Mouse (Mus musculus): ENCODE data around the gene Cchcr1. TPM values are rescaled to one million over a fixed set of nuclear protein-coding genes. Genes with fewer than 3 reads are reported as not detected.
"Not testable (repeated sequence)": the region's sequence is repeated elsewhere in the genome, so short reads cannot be mapped to it uniquely, and the experiment has no call there.

Gene Cchcr1
- polyA plus RNA-seq, 1 experiment: 19.3 TPM

DNA sequence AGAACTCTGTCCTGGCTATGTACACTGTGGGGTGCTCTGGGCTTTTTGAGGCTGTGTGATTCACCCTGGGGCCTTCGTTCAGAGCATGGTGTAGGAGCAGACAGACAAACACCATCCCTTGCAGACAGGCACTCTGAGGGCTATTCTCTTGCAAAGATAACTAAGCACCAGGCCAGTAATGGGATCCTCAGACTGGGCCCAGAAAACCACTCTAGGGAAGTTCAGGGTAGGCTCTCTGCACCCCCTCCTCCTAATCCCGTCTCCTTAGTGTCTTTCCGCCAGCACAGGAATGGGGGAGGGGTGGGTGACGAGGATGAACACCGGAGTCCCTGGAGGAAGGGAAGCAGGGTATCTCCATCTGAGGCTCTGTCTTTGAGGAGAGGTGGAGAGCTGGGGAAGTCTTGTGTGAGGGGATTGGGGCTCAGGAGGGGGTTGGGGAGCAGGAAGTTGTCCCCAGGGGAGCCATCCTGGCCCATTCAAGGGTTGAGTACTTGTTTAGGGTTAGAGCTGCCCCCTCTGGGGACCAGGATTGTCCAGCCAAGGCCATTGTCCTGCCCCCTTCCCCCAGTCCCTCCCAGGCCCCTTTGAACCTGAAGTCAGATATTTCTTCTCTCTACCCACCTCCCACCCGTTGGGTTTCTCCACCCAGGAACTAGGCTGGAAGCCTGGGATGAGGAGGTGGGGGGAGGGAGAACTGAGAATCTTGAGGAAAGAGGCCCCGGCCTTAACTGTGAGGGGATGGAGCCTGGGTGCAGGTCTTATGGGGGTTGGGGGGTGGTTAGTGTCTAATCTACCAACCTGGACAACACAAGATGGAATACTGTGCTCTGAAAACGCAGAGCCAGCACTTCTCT is 12.0 kb upstream of the Cchcr1 start:
- H3K27me3 ChIP-seq (ENCODE audit: control insufficient read depth, insufficient read depth, low read length): peaks cover 4% of the 10 kb centered on the region; the same call in 1 of the 2 replicates
- no peak for TF ChIP-seq POLR2A (IDR thresholded peaks at IDR 0.05; ENCODE audit: control insufficient read depth, extremely low read depth, insufficient read depth, low read length, poor library complexity)
- no peak for TF ChIP-seq CTCF (IDR thresholded peaks at IDR 0.05; ENCODE audit: borderline replicate concordance, control insufficient read depth, extremely low read depth, insufficient read depth, low read length, poor library complexity)
- 50% methylated on average over 8 of the region's 8 CpGs for WGBS

GRCm38 (mm10) chr17:35505776-35506175 is 11.1 kb upstream of the Cchcr1 start, which contains the start of gene Pou5f1:
Gene Pou5f1, plus strand, starts transcription at chr17:35506018.
- 64% methylated on average over 13 of the region's 13 CpGs for WGBS
- peaks cover 3% of the 10 kb centered on the region; the same call in 1 of the 2 replicates for H3K4me1 ChIP-seq (replicated peaks; ENCODE audit: control insufficient read depth, insufficient read depth, low read length)
- peaks cover 4% of the 10 kb centered on the region; the same call in 1 of the 2 replicates for H3K27me3 ChIP-seq (ENCODE audit: control insufficient read depth, insufficient read depth, low read length)
- no peaks in the 10 kb centered on the region for H3K36me3 ChIP-seq (ENCODE audit: control insufficient read depth, insufficient read depth, low read length)
- H3K27ac ChIP-seq (ENCODE audit: control insufficient read depth, insufficient read depth, low read length): no peak within 1 kb of the TSS
- H3K4me3 ChIP-seq (ENCODE audit: control insufficient read depth, insufficient read depth, low read length): no peak within 1 kb of the TSS
- DNase-seq: no peak
- TF ChIP-seq POLR2A (IDR thresholded peaks at IDR 0.05; ENCODE audit: control insufficient read depth, extremely low read depth, insufficient read depth, low read length, poor library complexity) (no peak), CTCF (IDR thresholded peaks at IDR 0.05; ENCODE audit: borderline replicate concordance, control insufficient read depth, extremely low read depth, insufficient read depth, low read length, poor library complexity) (no peak)

More for the DNA sequence above, 12.0 kb upstream of the Cchcr1 start:
- Histone ChIP-seq H3K36me3 (ENCODE audit: control insufficient read depth, insufficient read depth, low read length) (no peaks in the 10 kb centered on the region), H3K4me3 (ENCODE audit: control insufficient read depth, insufficient read depth, low read length) (no peak overlapping the region), H3K27ac (ENCODE audit: control insufficient read depth, insufficient read depth, low read length) (no peak overlapping the region), H3K4me1 (replicated peaks; ENCODE audit: control insufficient read depth, insufficient read depth, low read length) (peaks cover 3% of the 10 kb centered on the region; the same call in 1 of the 2 replicates)
- no peak for DNase-seq

DNA sequence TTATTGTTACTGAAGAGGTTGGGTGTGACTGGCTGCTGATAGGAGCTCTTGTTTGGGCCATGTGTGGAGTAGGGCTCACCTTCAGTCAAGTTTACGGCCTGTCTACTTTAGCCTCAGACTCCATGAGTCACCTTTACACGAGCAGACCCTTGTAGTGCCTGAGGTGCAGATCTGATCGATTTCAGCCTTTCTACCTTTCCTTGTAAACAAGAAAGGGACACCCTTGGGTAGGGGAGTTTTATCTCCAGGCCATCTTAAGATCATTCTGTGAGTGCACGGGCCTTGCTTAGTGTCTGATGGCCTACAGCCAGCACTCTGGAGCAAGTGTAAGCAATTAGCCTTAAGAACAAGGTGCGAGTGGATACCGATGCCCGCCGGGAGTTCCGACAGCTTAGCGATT is 10.0 kb upstream of the Cchcr1 start:
- WGBS: 47% methylated on average over 10 of the region's 10 CpGs
- DNase-seq: no peak
- Histone ChIP-seq H3K4me3 (ENCODE audit: control insufficient read depth, insufficient read depth, low read length) (no peak overlapping the region), H3K36me3 (ENCODE audit: control insufficient read depth, insufficient read depth, low read length) (no peaks in the 10 kb centered on the region), H3K4me1 (replicated peaks; ENCODE audit: control insufficient read depth, insufficient read depth, low read length) (peaks cover 3% of the 10 kb centered on the region; the same call in 1 of the 2 replicates), H3K27me3 (ENCODE audit: control insufficient read depth, insufficient read depth, low read length) (peaks cover 4% of the 10 kb centered on the region; the same call in 1 of the 2 replicates), H3K27ac (ENCODE audit: control insufficient read depth, insufficient read depth, low read length) (no peak overlapping the region)
- TF ChIP-seq CTCF (IDR thresholded peaks at IDR 0.05; ENCODE audit: borderline replicate concordance, control insufficient read depth, extremely low read depth, insufficient read depth, low read length, poor library complexity) (no peak), POLR2A (IDR thresholded peaks at IDR 0.05; ENCODE audit: control insufficient read depth, extremely low read depth, insufficient read depth, low read length, poor library complexity) (no peak)

DNA sequence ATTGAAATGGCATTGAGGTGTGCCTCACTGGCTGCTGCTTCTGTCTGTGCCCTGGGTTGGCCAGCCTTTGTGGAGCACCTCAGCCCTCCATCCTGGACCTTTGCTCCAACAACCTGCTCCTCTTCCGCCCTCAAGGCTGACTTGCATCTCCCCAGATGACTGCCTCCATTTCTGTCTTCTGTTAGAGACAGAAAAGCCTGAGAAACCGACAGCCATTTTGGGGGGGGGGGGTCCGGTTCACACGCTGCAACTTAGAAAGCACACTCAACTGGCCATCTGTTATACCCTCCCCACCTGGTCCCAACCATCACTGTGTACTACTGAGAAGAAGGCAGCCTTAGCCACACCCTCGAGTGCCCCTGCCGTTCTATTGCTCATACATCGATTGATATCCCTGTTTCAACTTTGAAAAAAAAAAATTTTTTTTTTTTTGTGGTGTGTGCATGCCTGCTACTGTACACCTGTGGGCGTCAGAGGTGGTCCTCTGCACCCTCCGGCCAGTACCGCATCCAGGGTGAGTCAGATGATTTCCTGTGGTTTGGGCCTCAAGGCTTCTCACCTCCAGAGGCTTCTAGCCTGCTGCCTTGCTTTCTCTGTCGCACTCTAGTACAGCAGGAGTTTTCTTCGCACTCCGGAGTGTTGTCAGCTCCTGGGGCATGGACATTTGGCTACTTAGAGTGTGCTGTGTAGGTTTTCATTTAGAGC is 9.2 kb upstream of the Cchcr1 start:
- Histone ChIP-seq H3K27me3 (ENCODE audit: control insufficient read depth, insufficient read depth, low read length) (no peaks in the 10 kb centered on the region), H3K27ac (ENCODE audit: control insufficient read depth, insufficient read depth, low read length) (no peak overlapping the region), H3K4me1 (replicated peaks; ENCODE audit: control insufficient read depth, insufficient read depth, low read length) (peaks cover 3% of the 10 kb centered on the region; the same call in 1 of the 2 replicates), H3K36me3 (ENCODE audit: control insufficient read depth, insufficient read depth, low read length) (no peaks in the 10 kb centered on the region; the same call in 1 of the 2 replicates), H3K4me3 (ENCODE audit: control insufficient read depth, insufficient read depth, low read length) (no peak overlapping the region)
- WGBS: 16% methylated on average over 13 of the region's 13 CpGs
- DNase-seq: no peak
- no peak for TF ChIP-seq POLR2A (IDR thresholded peaks at IDR 0.05; ENCODE audit: control insufficient read depth, extremely low read depth, insufficient read depth, low read length, poor library complexity)
- no peak for TF ChIP-seq CTCF (IDR thresholded peaks at IDR 0.05; ENCODE audit: borderline replicate concordance, control insufficient read depth, extremely low read depth, insufficient read depth, low read length, poor library complexity)

DNA sequence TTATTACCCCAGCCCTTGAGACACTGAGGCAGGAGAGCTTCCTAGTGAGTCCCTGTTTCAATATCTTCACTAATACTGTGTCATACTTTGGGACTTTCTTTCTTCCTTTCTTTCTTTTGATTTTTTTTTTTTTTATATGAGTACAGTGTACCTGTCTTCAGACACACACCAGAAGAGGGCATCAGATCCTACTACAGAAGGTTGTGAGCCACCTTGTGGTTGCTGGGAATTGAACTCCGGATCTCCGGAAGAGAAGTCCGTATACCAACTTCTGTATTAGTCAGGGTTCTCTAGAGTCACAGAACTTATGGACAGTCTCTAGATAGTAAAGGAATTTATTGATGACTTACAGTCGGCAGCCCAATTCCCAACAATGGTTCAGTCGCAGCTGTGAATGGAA is 8.6 kb upstream of the Cchcr1 start:
- H3K27me3 ChIP-seq (ENCODE audit: control insufficient read depth, insufficient read depth, low read length); H3K36me3 ChIP-seq (ENCODE audit: control insufficient read depth, insufficient read depth, low read length); H3K27ac ChIP-seq (ENCODE audit: control insufficient read depth, insufficient read depth, low read length); H3K4me1 ChIP-seq (replicated peaks; ENCODE audit: control insufficient read depth, insufficient read depth, low read length); H3K4me3 ChIP-seq (ENCODE audit: control insufficient read depth, insufficient read depth, low read length); DNase-seq: not testable (repeated sequence)
- WGBS: 59% methylated on average over 5 of the region's 5 CpGs

DNA sequence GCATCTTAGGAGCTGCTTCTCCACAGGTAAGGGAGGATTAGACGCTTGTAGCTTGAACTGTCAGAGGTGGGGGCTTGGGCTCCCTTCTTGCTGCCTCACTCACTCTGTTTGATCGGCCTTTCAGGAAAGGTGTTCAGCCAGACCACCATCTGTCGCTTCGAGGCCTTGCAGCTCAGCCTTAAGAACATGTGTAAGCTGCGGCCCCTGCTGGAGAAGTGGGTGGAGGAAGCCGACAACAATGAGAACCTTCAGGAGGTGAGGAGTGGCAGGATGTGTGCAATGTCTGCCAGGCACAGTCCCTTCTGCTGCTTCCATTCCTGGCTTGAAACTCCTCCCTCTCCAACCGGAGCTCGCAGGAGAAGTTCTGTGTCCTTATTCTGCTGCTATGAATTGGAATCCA is 7.6 kb upstream of the Cchcr1 start:
- Histone ChIP-seq H3K27ac (ENCODE audit: control insufficient read depth, insufficient read depth, low read length) (no peak overlapping the region), H3K4me1 (replicated peaks; ENCODE audit: control insufficient read depth, insufficient read depth, low read length) (peaks cover 5% of the 10 kb centered on the region), H3K36me3 (ENCODE audit: control insufficient read depth, insufficient read depth, low read length) (no peaks in the 10 kb centered on the region; the same call in 1 of the 2 replicates), H3K4me3 (ENCODE audit: control insufficient read depth, insufficient read depth, low read length) (no peak overlapping the region), H3K27me3 (ENCODE audit: control insufficient read depth, insufficient read depth, low read length) (no peaks in the 10 kb centered on the region)
- DNase-seq: peak; percentile 76
- TF ChIP-seq CTCF (IDR thresholded peaks at IDR 0.05; ENCODE audit: borderline replicate concordance, control insufficient read depth, extremely low read depth, insufficient read depth, low read length, poor library complexity) (peak; percentile 30; the same call in 1 of the 2 replicates), POLR2A (IDR thresholded peaks at IDR 0.05; ENCODE audit: control insufficient read depth, extremely low read depth, insufficient read depth, low read length, poor library complexity) (no peak)
- WGBS: 11% methylated on average over 8 of the region's 8 CpGs

Measured in thymus, adult 2 months (tissue).